Mouse (Mus musculus): ENCODE results near the gene Rpusd1. TPM values are rescaled to one million over a fixed set of nuclear protein-coding genes. Genes with fewer than 3 reads are reported as not detected.

The Rpusd1 gene
- total RNA-seq, 2 experiments from 2014 or later, result 45.4 to 49.2 TPM

GRCm38 (mm10) chr17:25775318-25776062 lies 48.0 kb downstream of the Rpusd1 start:
- DNase-seq (ENCODE audit: extremely low spot score in 1 of 2, low spot score in 1 of 2), result no peak

GRCm38 (mm10) chr17:25777948-25778347 lies 50.5 kb downstream of the Rpusd1 start:
- no peak for DNase-seq (ENCODE audit: extremely low spot score in 1 of 2, low spot score in 1 of 2)

Small RNA genes within 50 kb of the gene (microRNA-seq; reads per million reads assigned to microRNA genes)
- gene Gm25083 (0 reads per million in 2 experiments), gene Mir6966 (2.0 to 3.2 reads per million in 2 experiments)

Other genes starting within 250 kb of the Rpusd1 start
- gene Sstr5, start 230.4 kb upstream of the Rpusd1 start, total RNA-seq (2021), result under 1 TPM in 1 of 2 experiments, not detected in 1; 0.15 TPM
- gene Sox8, start 157.0 kb upstream of the Rpusd1 start, total RNA-seq (2021), result 10 to 100 TPM; 61.9 to 67.1 TPM
- 10 to 100 TPM; 24.9 to 34.0 TPM for gene Lmf1, start 148.6 kb upstream of the Rpusd1 start, total RNA-seq (2021)
- 100 to 1,000 TPM; 108 to 125 TPM for gene Gng13, start 10.5 kb upstream of the Rpusd1 start, total RNA-seq (2021)
- 1 to 10 TPM; 1.3 to 2.1 TPM for gene Chtf18, start 251 bp upstream of the Rpusd1 start, total RNA-seq (2021)
- under 1 TPM in 1 of 2 experiments, not detected in 1; 0.14 TPM for gene Mslnl, start 8.4 kb downstream of the Rpusd1 start, total RNA-seq (2021)
- gene Msln, start 26.7 kb downstream of the Rpusd1 start, total RNA-seq (2021), result 1 to 10 TPM in 1 of 2 experiments, under 1 TPM in 1; 0.71 to 1.8 TPM
- gene Narfl, start 46.1 kb downstream of the Rpusd1 start, total RNA-seq (2021), result 10 to 100 TPM; 32.7 to 33.2 TPM
- 100 to 1,000 TPM; 112 to 126 TPM for gene Haghl, start 58.0 kb downstream of the Rpusd1 start, total RNA-seq (2021)
- gene Ccdc78, start 58.9 kb downstream of the Rpusd1 start, total RNA-seq (2021), result not detected
- 10 to 100 TPM; 81.7 to 88.0 TPM for gene Fam173a, start 65.2 kb downstream of the Rpusd1 start, total RNA-seq (2021)
- 1 to 10 TPM; 1.6 to 3.5 TPM for gene AC134908.4, start 68.0 kb downstream of the Rpusd1 start, total RNA-seq (2021)
- 10 to 100 TPM; 82.7 to 89.2 TPM for gene Metrn, start 69.5 kb downstream of the Rpusd1 start, total RNA-seq (2021)
- gene Fbxl16, start 81.4 kb downstream of the Rpusd1 start, total RNA-seq (2021), result 100 to 1,000 TPM; 637 to 657 TPM
- gene Wdr24, start 96.0 kb downstream of the Rpusd1 start, total RNA-seq (2021), result 10 to 100 TPM; 26.5 to 27.1 TPM
- 10 to 100 TPM; 59.5 to 62.9 TPM for gene Jmjd8, start 101.2 kb downstream of the Rpusd1 start, total RNA-seq (2021)
- 100 to 1,000 TPM; 160 to 164 TPM for gene Stub1, start 105.7 kb downstream of the Rpusd1 start, total RNA-seq (2021)
- 10 to 100 TPM; 62.3 to 68.3 TPM for gene Rhbdl1, start 109.6 kb downstream of the Rpusd1 start, total RNA-seq (2021)
- gene Gm20683, start 114.1 kb downstream of the Rpusd1 start, total RNA-seq (2021), result 10 to 100 TPM; 26.0 to 28.5 TPM
- 100 to 1,000 TPM in 1 of 2 experiments, 10 to 100 TPM in 1; 95.2 to 107 TPM for gene Rhot2, start 117.2 kb downstream of the Rpusd1 start, total RNA-seq (2021)
- 10 to 100 TPM; 14.8 to 21.0 TPM for gene Wdr90, start 133.8 kb downstream of the Rpusd1 start, total RNA-seq (2021)
- gene Mcrip2, start 141.1 kb downstream of the Rpusd1 start, total RNA-seq (2021), result 10 to 100 TPM; 22.4 to 25.3 TPM
- gene Mettl26, start 147.4 kb downstream of the Rpusd1 start, total RNA-seq (2021), result 10 to 100 TPM; 39.2 to 40.1 TPM
- gene Wfikkn1, start 153.2 kb downstream of the Rpusd1 start, total RNA-seq (2021), result 1 to 10 TPM; 2.0 TPM
- gene Rab40c, start 192.1 kb downstream of the Rpusd1 start, total RNA-seq (2021), result 10 to 100 TPM; 41.0 to 52.9 TPM
- gene Pigq, start 217.3 kb downstream of the Rpusd1 start, total RNA-seq (2021), result 100 to 1,000 TPM; 135 to 137 TPM
- under 1 TPM in 1 of 2 experiments, not detected in 1; 0.52 TPM for gene Nhlrc4, start 217.3 kb downstream of the Rpusd1 start, total RNA-seq (2021)
- gene A930017K11Rik, start 224.9 kb downstream of the Rpusd1 start, total RNA-seq (2021), result under 1 TPM; 0.34 to 0.47 TPM